Mouse (Mus musculus): ENCODE results near the gene Ryr3.

The Ryr3 gene

GRCm38 (mm10) chr2:112781631-112782030, 435.3 kb downstream of the Ryr3 start:
- DNase-seq (ENCODE audit: low spot score), result no peak

- peak; percentile 53 for DNase-seq (ENCODE audit: low spot score)
These were observed 442.1 kb downstream of the Ryr3 start for GRCm38 (mm10) chr2:112774762-112775161.

DNA sequence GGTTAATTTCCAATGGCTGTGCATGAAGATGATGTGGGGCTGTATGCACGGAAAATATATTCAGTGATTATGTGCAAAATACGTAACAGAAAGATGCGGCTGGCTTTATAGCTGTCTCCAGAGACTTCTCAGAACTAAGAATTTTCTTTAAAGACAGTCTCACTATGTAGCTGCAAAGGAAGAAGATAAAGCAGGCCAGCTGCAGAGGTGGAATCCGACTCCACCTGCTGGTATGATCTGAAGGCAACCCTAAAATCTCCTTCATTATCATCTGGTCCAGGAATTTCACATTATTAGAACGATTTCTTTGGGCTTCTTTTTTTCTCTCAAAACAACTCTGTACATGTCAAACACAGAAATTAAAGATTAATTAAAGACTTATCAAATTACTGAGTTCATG, 449.2 kb downstream of the Ryr3 start:
- DNase-seq (ENCODE audit: low spot score), result no peak

- DNase-seq (ENCODE audit: low spot score), result no peak
These were observed 451.9 kb downstream of the Ryr3 start for GRCm38 (mm10) chr2:112765046-112765445.

GRCm38 (mm10) chr2:112764274-112764673, 452.6 kb downstream of the Ryr3 start:
- no peak for DNase-seq (ENCODE audit: low spot score)

GRCm38 (mm10) chr2:112762006-112762405, 454.9 kb downstream of the Ryr3 start:
- no peak for DNase-seq (ENCODE audit: low spot score)

- no peak for DNase-seq (ENCODE audit: low spot score)
These were observed 455.5 kb downstream of the Ryr3 start for GRCm38 (mm10) chr2:112761196-112761913.

GRCm38 (mm10) chr2:112760692-112761091, 456.2 kb downstream of the Ryr3 start:
- no peak for DNase-seq (ENCODE audit: low spot score)

- DNase-seq (ENCODE audit: low spot score), result no peak
These were observed 457.2 kb downstream of the Ryr3 start for GRCm38 (mm10) chr2:112759678-112760077.

DNA sequence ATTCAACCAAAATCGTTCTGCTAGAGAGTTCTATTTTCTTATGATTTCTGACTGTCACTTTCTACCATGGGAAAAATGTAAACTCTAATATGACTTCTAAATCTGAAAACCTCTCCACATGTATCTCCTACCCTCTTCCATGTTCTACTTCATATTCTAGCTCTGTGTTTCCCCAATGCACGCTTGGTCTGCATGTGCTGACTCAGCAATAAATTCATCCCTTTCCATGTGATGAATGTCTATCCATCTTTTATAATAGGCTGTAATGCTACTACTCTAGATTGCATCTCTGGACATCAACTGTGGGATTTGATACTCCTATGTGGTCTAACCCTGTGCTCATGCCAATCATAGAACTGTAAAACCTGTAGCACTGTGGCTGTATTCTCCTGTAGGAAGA, 458.2 kb downstream of the Ryr3 start:
- DNase-seq (ENCODE audit: low spot score), result no peak

GRCm38 (mm10) chr2:112753316-112753715, 463.6 kb downstream of the Ryr3 start:
- no peak for DNase-seq (ENCODE audit: low spot score)

DNA sequence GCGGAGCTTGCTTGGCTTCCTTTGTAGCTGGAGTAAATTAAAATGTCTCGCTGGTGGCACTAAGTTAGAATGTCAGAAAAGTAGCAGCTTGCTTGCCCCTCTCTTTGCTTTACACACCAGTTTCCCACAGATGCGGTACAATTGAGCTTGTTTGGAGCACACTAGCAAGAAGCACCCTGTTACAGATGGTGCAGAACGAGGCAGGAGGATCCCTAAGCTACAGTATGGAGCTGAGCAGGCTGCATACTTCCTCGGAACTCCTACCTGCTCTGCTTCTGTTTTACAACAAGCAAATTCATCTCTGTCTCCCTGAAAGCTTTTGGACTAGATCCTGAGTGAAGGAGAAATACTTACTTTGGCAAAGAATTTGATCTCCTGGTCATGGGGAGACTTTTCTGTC, 465.5 kb downstream of the Ryr3 start:
- DNase-seq (ENCODE audit: low spot score), result no peak

DNA sequence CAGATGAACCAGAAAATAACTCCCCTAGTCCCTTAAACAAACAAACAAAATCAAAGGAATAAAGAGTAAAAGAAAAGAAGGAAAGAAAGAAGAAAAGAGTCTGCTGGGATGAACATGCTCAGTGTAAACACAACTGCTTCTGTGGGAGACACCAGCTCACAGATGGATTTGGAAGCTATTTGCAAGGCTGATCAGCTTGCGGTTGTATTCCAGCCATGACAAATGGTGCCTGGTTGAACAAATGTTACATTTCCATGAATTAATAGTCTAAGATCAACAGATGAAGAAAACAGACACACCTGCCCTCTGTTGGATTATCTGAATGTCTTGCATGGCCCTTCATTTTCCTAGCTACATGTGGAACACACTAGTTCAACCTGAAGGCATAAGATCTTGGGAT, 468.4 kb downstream of the Ryr3 start:
- DNase-seq (ENCODE audit: low spot score), result no peak

GRCm38 (mm10) chr2:112732942-112733341, 484.0 kb downstream of the Ryr3 start:
- DNase-seq (ENCODE audit: low spot score), result no peak

DNA sequence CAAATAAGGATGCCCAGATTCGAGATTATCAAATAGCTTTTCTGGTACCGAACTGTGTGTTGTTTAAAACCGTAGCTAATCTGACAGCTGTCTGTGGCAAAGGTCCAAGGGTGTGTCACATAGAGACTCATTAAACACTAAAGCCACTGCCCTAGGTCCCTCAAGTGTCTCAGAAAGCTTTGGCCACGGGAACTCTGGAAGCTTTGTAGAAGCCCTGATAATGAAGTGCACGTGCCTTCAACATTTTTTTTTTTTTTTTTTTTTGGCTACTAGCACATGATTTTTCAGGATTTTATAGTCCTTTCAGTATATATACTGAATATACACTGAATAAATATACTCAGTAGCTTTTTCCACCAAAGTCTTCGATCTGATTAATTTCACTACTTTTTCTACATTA, 489.1 kb downstream of the Ryr3 start:
- DNase-seq (ENCODE audit: low spot score), result peak; percentile 5

- no peak for DNase-seq (ENCODE audit: low spot score)
These were observed 495.7 kb downstream of the Ryr3 start for GRCm38 (mm10) chr2:112721217-112721616.

DNA sequence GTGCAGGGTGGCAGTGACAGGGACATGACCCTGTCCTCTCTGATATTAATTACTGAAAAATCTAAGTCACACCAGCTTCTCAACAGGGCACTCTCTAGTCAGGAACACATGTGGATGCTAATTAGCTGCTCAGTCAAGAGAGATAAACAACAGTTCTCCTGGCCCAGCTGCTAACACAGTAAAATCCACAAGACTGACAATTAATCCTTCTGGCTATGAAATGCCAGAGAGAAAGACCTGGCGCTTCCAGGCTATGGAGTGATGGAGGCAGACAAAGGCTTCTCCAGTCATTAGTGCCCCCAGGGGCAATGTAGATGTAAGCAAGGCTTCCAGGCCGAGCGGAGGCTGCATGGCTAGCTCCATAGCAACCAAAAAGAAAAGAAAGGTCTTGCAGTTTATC, 496.2 kb downstream of the Ryr3 start:
- DNase-seq (ENCODE audit: low spot score), result no peak

DNA sequence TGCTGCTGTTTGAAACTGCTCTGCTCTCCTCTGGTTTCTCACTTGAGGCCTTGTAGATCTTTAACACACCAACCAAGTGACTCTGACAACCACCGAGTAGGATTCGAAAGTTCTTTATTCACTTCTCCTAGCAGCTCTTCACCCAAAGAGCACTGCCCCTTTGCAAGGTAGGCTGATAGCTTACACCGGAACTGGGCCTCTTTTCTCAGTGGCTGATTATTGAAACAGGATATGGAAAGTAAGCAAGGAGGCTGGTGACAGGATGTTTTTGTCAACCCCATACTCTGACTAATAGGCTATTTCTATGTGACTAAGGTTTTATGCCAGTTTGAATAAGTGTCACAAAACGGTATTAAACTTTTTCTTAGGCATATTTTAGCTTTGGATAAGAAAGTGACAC, 502.2 kb downstream of the Ryr3 start:
- DNase-seq (ENCODE audit: low spot score), result no peak

DNA sequence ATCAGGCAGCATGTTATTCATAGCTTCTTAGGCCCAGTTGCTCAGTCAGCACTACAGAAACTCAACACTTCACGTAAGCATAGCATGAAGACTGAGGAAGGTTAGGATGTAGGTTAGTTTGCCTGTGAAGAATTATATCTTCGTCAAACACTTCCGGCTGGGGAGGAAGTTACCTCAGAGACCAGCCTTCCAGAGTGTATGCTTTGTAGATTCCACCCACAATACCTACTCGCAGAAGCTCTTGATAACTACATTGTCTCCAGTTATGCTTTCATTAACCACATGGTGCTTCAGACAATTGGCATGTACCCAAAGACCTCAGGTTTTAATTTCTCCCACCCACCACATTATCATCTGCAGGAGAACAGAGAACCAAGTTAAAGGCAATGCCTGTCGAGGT, 535.1 kb downstream of the Ryr3 start:
- no peak for DNase-seq (ENCODE audit: low spot score)

DNA sequence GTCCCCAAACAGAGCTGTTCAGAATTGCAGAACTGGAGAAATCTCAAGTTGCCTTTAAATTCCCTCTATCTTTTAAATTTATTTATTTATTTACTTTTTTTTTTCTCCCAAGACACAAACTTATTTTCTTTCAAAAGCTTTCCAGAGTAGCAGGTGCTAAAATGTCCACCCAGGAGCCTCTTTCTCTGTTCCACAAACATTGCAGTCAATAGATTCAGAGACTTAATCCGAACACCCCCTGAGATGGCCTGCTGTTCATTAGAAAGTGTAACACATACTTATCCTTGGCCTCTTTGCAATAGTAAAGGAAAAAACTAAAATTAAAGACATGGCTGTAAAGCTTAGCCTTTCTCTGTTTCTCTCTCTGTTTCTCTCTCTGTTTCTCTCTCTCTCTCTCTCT, 539.6 kb downstream of the Ryr3 start:
- no peak for DNase-seq (ENCODE audit: low spot score)

- DNase-seq (ENCODE audit: low spot score), result no peak
These were observed 540.2 kb downstream of the Ryr3 start for GRCm38 (mm10) chr2:112676721-112677120.

- no peak for DNase-seq (ENCODE audit: low spot score)
These were observed 540.7 kb downstream of the Ryr3 start for GRCm38 (mm10) chr2:112676175-112676574.

DNA sequence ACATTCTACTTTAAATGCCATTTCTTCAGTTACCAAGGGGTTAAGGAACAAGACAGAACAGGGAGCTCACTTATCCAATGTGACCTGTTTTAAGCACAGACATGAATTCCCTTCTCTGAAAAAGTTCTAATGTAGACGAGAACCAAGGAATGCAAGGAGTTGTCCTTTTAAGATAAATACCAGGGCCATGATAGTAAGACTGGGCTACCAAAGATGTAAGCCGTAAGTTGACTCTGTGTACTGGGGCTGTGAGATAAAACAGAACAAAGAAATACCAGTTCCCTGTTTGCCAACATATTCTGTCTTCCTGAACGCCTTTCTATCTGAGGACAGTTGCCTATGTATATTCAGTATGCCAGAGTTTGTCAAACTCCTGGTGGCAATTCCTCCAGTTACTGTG, 547.4 kb downstream of the Ryr3 start:
- no peak for DNase-seq (ENCODE audit: low spot score)

GRCm38 (mm10) chr2:112656131-112656530, 560.8 kb downstream of the Ryr3 start:
- DNase-seq (ENCODE audit: low spot score), result no peak

Measured in adipocyte (in vitro differentiated cells).